Mouse (Mus musculus): ENCODE data around the gene Zc3h12d.

DNA sequence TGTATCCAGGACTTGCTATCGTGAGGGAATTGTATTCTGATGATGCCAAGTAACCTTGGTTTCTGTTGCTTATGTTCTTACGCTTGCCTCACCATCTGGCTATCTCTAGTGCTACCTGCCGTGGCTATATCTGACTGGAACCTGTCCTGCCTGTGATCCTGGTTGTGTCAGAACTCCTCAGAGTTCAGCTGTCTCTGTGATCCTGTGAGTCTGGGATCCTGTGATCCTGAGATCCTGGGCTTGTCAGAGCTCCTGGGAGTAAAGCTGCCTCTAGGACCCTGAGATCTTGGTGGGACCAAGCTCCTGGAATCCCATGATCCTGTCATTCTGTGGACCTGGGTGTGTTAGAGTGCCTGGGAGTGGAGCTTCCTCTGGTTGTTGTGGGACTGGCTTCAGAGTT is 49.7 kb downstream of the Zc3h12d start:
- TF ChIP-seq TCF12 (IDR thresholded peaks at IDR 0.05; ENCODE audit: low read depth, low read length) = no peak
- no peak for TF ChIP-seq SMC3 (IDR thresholded peaks at IDR 0.05; ENCODE audit: low read depth, low read length)
- TF ChIP-seq MAX (IDR thresholded peaks at IDR 0.05; ENCODE audit: low read length) = no peak
- no peak for TF ChIP-seq ZKSCAN1 (IDR thresholded peaks at IDR 0.05; ENCODE audit: borderline replicate concordance, low read depth, low read length)
- TF ChIP-seq POLR2A (IDR thresholded peaks at IDR 0.05; ENCODE audit: low read depth, low read length) = no peak
- no peak for TF ChIP-seq EP300 (IDR thresholded peaks at IDR 0.05; ENCODE audit: low read length)
- TF ChIP-seq RCOR1 (conservative IDR thresholded peaks at IDR 0.05; ENCODE audit: low read depth, low read length) = no peak
- TF ChIP-seq ZNF384 (IDR thresholded peaks at IDR 0.05; ENCODE audit: low read depth, low read length) = no peak
- no peak for TF ChIP-seq USF1 (IDR thresholded peaks at IDR 0.05; ENCODE audit: low read depth, low read length)
- TF ChIP-seq POLR2AphosphoS2 (IDR thresholded peaks at IDR 0.05; ENCODE audit: low read depth, low read length) = no peak
- no peak for TF ChIP-seq CHD2 (IDR thresholded peaks at IDR 0.05; ENCODE audit: low read length)
- TF ChIP-seq CTCF (conservative IDR thresholded peaks at IDR 0.05 in 1 of 2, IDR thresholded peaks at IDR 0.05 in 1 of 2; ENCODE audit: low read depth in 2 of 2, low read length in 2 of 2) = no peak
- no peak for TF ChIP-seq TBP (conservative IDR thresholded peaks at IDR 0.05; ENCODE audit: low read depth, low read length)
- TF ChIP-seq NELFE (IDR thresholded peaks at IDR 0.05; ENCODE audit: low read depth, low read length) = no peak
